Mouse (Mus musculus) spleen, adult 12 weeks (tissue): ENCODE measurements around the gene Gm438.
"Not testable (repeated sequence)": the region's sequence is repeated elsewhere in the genome, so short reads cannot be mapped to it uniquely, and the experiment has no call there.

Experiments
- DNase-seq: peaks from one replicate; pipeline ENCODE4 v3.0.0; 2022; ENCODE audit warnings: low spot score

Gm438 gene

GRCm38 (mm10) chr4:144786483-144786882 lies at the start of gene Gm438:
Gene Gm438 (minus strand): TSS chr4:144786583.
- no peak for DNase-seq

- no peak for DNase-seq
Measured at GRCm38 (mm10) chr4:144824706-144825105, 38.3 kb upstream of the Gm438 start.

DNA sequence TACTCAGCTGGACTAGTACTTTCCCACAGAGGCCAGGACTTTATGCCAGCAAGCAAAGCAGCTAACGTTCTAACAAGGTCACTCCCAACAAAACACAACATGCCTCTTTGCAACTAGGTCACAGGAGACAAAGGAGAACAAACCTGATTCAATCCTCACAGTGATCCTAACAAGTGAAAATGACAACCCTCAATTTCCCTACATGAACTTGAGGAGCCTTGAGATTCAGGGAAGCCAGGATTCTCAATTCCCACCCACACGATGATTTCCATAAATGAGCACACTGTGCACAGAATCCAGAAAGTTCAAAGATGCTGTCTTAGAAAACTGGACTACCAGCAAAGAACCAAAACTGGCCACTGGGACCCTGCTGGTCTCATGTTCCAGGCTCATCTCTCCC lies 37.6 kb upstream of the Gm438 start:
- DNase-seq = no peak

DNA sequence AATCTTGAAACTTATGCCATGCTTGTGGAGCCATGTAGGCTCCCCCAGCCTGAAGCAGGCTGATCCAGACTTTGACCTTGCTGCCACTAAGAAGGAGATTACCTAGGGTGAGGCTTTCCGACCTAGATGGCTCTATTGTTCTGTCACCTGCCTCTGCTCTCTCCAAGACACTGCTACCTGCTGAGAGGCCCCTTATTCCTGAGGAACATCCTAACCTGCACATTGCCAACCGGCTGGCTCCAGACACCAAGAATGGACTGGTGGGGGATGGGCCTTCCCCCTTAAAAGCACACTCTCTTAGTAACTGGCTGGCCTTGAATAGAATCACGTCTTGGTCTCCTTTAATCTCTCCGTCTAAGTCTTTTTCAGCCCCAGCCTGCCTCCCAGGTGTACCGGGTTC lies 20.8 kb upstream of the Gm438 start:
- not testable (repeated sequence) for DNase-seq

- no peak for DNase-seq
Measured at GRCm38 (mm10) chr4:144803633-144804032, 17.2 kb upstream of the Gm438 start.

- DNase-seq = no peak
Measured at GRCm38 (mm10) chr4:144790141-144790540, 3.8 kb upstream of the Gm438 start.

GRCm38 (mm10) chr4:144782476-144783197 lies 3.7 kb downstream of the Gm438 start:
- no peak for DNase-seq

- DNase-seq = no peak
Measured at GRCm38 (mm10) chr4:144765722-144766121, 20.7 kb downstream of the Gm438 start.

DNA sequence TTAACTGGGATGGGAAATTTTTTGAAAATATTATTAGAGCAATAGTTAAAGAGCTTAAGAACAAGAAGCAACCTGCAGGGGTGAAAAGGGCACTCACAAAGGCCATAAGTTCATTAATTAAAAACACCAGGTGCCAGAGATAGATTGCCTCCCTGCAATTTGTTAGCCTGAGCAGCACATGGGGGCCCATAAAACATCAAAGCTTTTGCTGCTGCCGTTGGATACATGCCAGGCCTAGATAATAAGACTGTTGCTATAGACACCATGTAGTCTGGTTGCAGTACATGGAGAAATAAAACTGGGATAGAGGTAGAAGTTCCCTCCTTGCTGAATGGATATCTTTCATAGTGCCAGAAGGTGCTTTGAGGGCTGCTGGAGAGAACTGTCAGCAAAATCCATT lies 37.2 kb downstream of the Gm438 start:
- no peak for DNase-seq
